In genomic region chr8:84190191-84190867, GRCm38 (mm10) we compare ENCODE assay signal across 12 mouse cellular contexts. TPM values are rescaled to one million over a fixed set of nuclear protein-coding genes. Genes with fewer than 3 reads are reported as not detected.
DNase-seq lines count a peak whose midpoint lies in the region; ATAC-seq and TF ChIP-seq lines count a peak whose summit lies in the region.
"Had no signal": no experiment of that assay in that cellular context is flagged by ENCODE, and none has a peak within 500 bp of the region (broad histone marks: within the 10 kb centered on the region; RNA-seq: fewer than 3 reads in every experiment).

No protein-coding gene starts in this region.

- no peaks in the 10 kb centered on the region for H3K27me3 ChIP-seq in heart, embryonic 12.5 days (replicated peaks)
- peaks cover 24% of the 10 kb centered on the region for H3K27me3 ChIP-seq in liver, embryonic 15.5 days
- peaks cover 4% of the 10 kb centered on the region for H3K27me3 ChIP-seq in CH12.LX (replicated peaks)
- peaks cover 4% of the 10 kb centered on the region; the same call in 1 of the 2 replicates for H3K27me3 ChIP-seq in hindbrain, embryonic 11.5 days (ENCODE audit: control insufficient read depth, insufficient read depth, low read length)
- H3K27me3 ChIP-seq in midbrain, embryonic 14.5 days (ENCODE audit: control insufficient read depth, insufficient read depth, low read length) = no peaks in the 10 kb centered on the region
- H3K27me3 ChIP-seq: embryonic facial prominence, embryonic 13.5 days; Patski had no signal

- in situ Hi-C loops in CH12.LX (cut with MboI; ENCODE audit: low pct_ligation_motif_present, low pct_unique_long_range_greater_than_20kb, low sequenced_read_pairs) = no loop called here

- TF ChIP-seq EP300 in CH12.LX (IDR thresholded peaks at IDR 0.05; ENCODE audit: low read length) = no peak

- intact Hi-C loops in heart, postnatal 14 days (cut with DNase I) = no loop called here

- no peak overlapping the region for H3K4me2 ChIP-seq in heart, embryonic 12.5 days
- H3K4me2 ChIP-seq in liver, embryonic 15.5 days = no peak overlapping the region
- no peak overlapping the region for H3K4me2 ChIP-seq in CH12.LX (ENCODE audit: insufficient read depth, low read depth, poor library complexity, severe bottlenecking)
- H3K4me2 ChIP-seq in hindbrain, embryonic 11.5 days (replicated peaks; ENCODE audit: low read depth, low read length) = no peak overlapping the region
- H3K4me2 ChIP-seq in midbrain, embryonic 14.5 days (ENCODE audit: low read length) = no peak overlapping the region
- H3K4me2 ChIP-seq: embryonic facial prominence, embryonic 13.5 days had no signal

- peak overlapping the region; percentile 44 for H3K27ac ChIP-seq in heart, embryonic 12.5 days (ENCODE audit: poor library complexity, severe bottlenecking)
- 0 out of 2 replicates have a peak overlapping the region, but pooled peaks have one; percentile 19 for H3K27ac ChIP-seq in liver, embryonic 15.5 days (replicated peaks)
- H3K27ac ChIP-seq in CH12.LX (ENCODE audit: insufficient read depth, low read depth) = no peak overlapping the region
- no peak overlapping the region for H3K27ac ChIP-seq in hindbrain, embryonic 11.5 days (ENCODE audit: low read depth, low read length)
- H3K27ac ChIP-seq in midbrain, embryonic 14.5 days (replicated peaks; ENCODE audit: low read depth, low read length) = no peak overlapping the region
- H3K27ac ChIP-seq: embryonic facial prominence, embryonic 13.5 days had no signal

- no peak for TF ChIP-seq POLR2A in CH12.LX (IDR thresholded peaks at IDR 0.05; ENCODE audit: low read depth, low read length)

- WGBS in heart, embryonic 12.5 days = 93% methylated on average over 7 of the region's 7 CpGs
- 83% methylated on average over 7 of the region's 7 CpGs for WGBS in liver, embryonic 15.5 days (ENCODE audit: insufficient replicate concordance)
- WGBS in hindbrain, embryonic 11.5 days = 94% methylated on average over 7 of the region's 7 CpGs
- WGBS in midbrain, embryonic 14.5 days = 95% methylated on average over 7 of the region's 7 CpGs

- no peak overlapping the region for H3K9ac ChIP-seq in heart, embryonic 12.5 days
- no peak overlapping the region for H3K9ac ChIP-seq in liver, embryonic 15.5 days
- H3K9ac ChIP-seq in CH12.LX (ENCODE audit: insufficient read depth, low read depth) = no peak overlapping the region
- no peak overlapping the region for H3K9ac ChIP-seq in hindbrain, embryonic 11.5 days (ENCODE audit: low read depth, low read length)
- H3K9ac ChIP-seq in midbrain, embryonic 14.5 days (replicated peaks; ENCODE audit: low read length) = no peak overlapping the region
- H3K9ac ChIP-seq: embryonic facial prominence, embryonic 13.5 days had no signal

- dilution Hi-C loops in CH12.LX (cut with MboI; ENCODE audit: extremely low pct_ligation_motif_present, extremely low pct_unique_long_range_greater_than_20kb, low sequenced_read_pairs) = no loop called here

- TF ChIP-seq RAD21 in CH12.LX (IDR thresholded peaks at IDR 0.05; ENCODE audit: low read depth, low read length) = peak; percentile 34

- H3K4me3 ChIP-seq in heart, embryonic 12.5 days = no peak overlapping the region
- H3K4me3 ChIP-seq in liver, embryonic 15.5 days (replicated peaks) = no peak overlapping the region
- H3K4me3 ChIP-seq in CH12.LX (replicated peaks in 1 of 3; ENCODE audit: low read depth in 2 of 3, low read length in 2 of 3, poor library complexity in 1 of 3) = no peak overlapping the region
- no peak overlapping the region for H3K4me3 ChIP-seq in hindbrain, embryonic 11.5 days (ENCODE audit: low read depth, low read length)
- H3K4me3 ChIP-seq in midbrain, embryonic 14.5 days (replicated peaks; ENCODE audit: low read depth, low read length) = no peak overlapping the region
- H3K4me3 ChIP-seq: embryonic facial prominence, embryonic 13.5 days had no signal

- no peaks in the 10 kb centered on the region for H3K36me3 ChIP-seq in heart, embryonic 12.5 days
- H3K36me3 ChIP-seq in liver, embryonic 15.5 days (replicated peaks) = no peaks in the 10 kb centered on the region
- no peaks in the 10 kb centered on the region for H3K36me3 ChIP-seq in CH12.LX (replicated peaks in 1 of 2; ENCODE audit: control insufficient read depth in 1 of 2, insufficient read depth in 1 of 2, low read length in 1 of 2)
- H3K36me3 ChIP-seq in hindbrain, embryonic 11.5 days (ENCODE audit: control insufficient read depth, insufficient read depth, low read length) = no peaks in the 10 kb centered on the region
- H3K36me3 ChIP-seq in midbrain, embryonic 14.5 days (ENCODE audit: control insufficient read depth, insufficient read depth, low read length) = no peaks in the 10 kb centered on the region
- H3K36me3 ChIP-seq: embryonic facial prominence, embryonic 13.5 days had no signal

- peak in 1 of 2 experiments; percentile 19; a peak in 2 of 4 replicates for TF ChIP-seq CTCF in CH12.LX (conservative IDR thresholded peaks at IDR 0.05 in 1 of 2, IDR thresholded peaks at IDR 0.05 in 1 of 2; ENCODE audit: low read depth in 2 of 2, low read length in 2 of 2)

- H3K79me2 ChIP-seq in CH12.LX (replicated peaks; ENCODE audit: control insufficient read depth, extremely low read depth, insufficient read depth, poor library complexity, severe bottlenecking) = no peaks in the 10 kb centered on the region

- peaks cover 24% of the 10 kb centered on the region for H3K4me1 ChIP-seq in heart, embryonic 12.5 days (replicated peaks)
- peaks cover 30% of the 10 kb centered on the region for H3K4me1 ChIP-seq in liver, embryonic 15.5 days (replicated peaks)
- H3K4me1 ChIP-seq in CH12.LX (ENCODE audit: control insufficient read depth in 1 of 2, insufficient read depth in 2 of 2) = peaks cover 0 to 28% of the 10 kb centered on the region in 2 experiments; a peak in 2 of 4 replicates
- H3K4me1 ChIP-seq in hindbrain, embryonic 11.5 days (replicated peaks; ENCODE audit: control insufficient read depth, insufficient read depth, low read length) = no peaks in the 10 kb centered on the region; the same call in 1 of the 2 replicates
- H3K4me1 ChIP-seq in midbrain, embryonic 14.5 days (ENCODE audit: control insufficient read depth, insufficient read depth, low read length) = 0 out of 2 replicates have a peak, but pooled peaks cover 6% of the 10 kb centered on the region

- DNase-seq in heart, postnatal 14 days = no peak
- DNase-seq in liver = no peak
- no peak for DNase-seq in CH12.LX (ENCODE audit: extremely low read depth)
- DNase-seq in adipocyte (ENCODE audit: low spot score) = peak; percentile 73
- DNase-seq in hindbrain, embryonic 11.5 days (ENCODE audit: low spot score) = no peak
- DNase-seq in midbrain, embryonic 14.5 days = no peak
- DNase-seq: cerebellum, adult 8-10 months had no signal

- H3K9me3 ChIP-seq in heart, embryonic 12.5 days (replicated peaks) = no peaks in the 10 kb centered on the region
- H3K9me3 ChIP-seq in liver, embryonic 15.5 days (replicated peaks) = no peaks in the 10 kb centered on the region
- peaks cover under 1% of the 10 kb centered on the region for H3K9me3 ChIP-seq in CH12.LX (replicated peaks; ENCODE audit: low read length)
- H3K9me3 ChIP-seq in hindbrain, embryonic 11.5 days (ENCODE audit: control insufficient read depth, low read length) = no peaks in the 10 kb centered on the region
- H3K9me3 ChIP-seq in midbrain, embryonic 14.5 days (ENCODE audit: control insufficient read depth, low read length) = no peaks in the 10 kb centered on the region
- H3K9me3 ChIP-seq: embryonic facial prominence, embryonic 13.5 days had no signal

- ATAC-seq in heart, embryonic 12.5 days (ENCODE audit: insufficient number of reproducible peaks, low FRiP score) = no peak
- no peak for ATAC-seq in liver, embryonic 15.5 days (ENCODE audit: insufficient read depth)
- no peak for ATAC-seq in hindbrain, embryonic 11.5 days (ENCODE audit: low FRiP score)
- no peak for ATAC-seq in midbrain, embryonic 14.5 days (ENCODE audit: low FRiP score, low TSS enrichment)
- ATAC-seq: Patski had no signal

RNA-seq across cellular contexts. Expression of gene Nanos3, which starts 5.3 kb away (rescaled TPM):
- 1.7 and 3.0 TPM in 2 replicates for polyA plus RNA-seq in heart, embryonic 12.5 days (2016; fragmentation: Nextera tagmentation; extraction: Ambion mirVana)
- total RNA-seq in heart, postnatal 14 days (2021) = 1 to 10 TPM; 1.8 to 2.0 TPM
- polyA plus RNA-seq in liver, embryonic 15.5 days (2015; fragmentation: Nextera tagmentation; extraction: Ambion mirVana) = 0.31 TPM in 2 replicates
- total RNA-seq in CH12.LX (2012; rRNA removed) (not detected in 2 replicates), CH12.LX (2014; rRNA removed) (not detected in 2 replicates)
- not detected in 2 replicates for polyA plus RNA-seq in CH12.LX (2012; ENCODE audit: insufficient read length, low read depth)
- polyA plus RNA-seq in hindbrain, embryonic 11.5 days (2014; fragmentation: Nextera tagmentation; extraction: Ambion mirVana) = 4.5 and 5.6 TPM in 2 replicates
- polyA plus RNA-seq in midbrain, embryonic 14.5 days (2014; fragmentation: Nextera tagmentation; extraction: Ambion mirVana) = 9.4 and 11.7 TPM in 2 replicates
- polyA plus RNA-seq: macrophage had no signal

RNA-seq across cellular contexts. Expression of gene 4930432K21Rik, which starts 42.5 kb away (rescaled TPM):
- polyA plus RNA-seq in heart, embryonic 12.5 days (2016; fragmentation: Nextera tagmentation; extraction: Ambion mirVana) = 1.00 and 1.1 TPM in 2 replicates
- under 1 TPM; 0.33 to 0.37 TPM for total RNA-seq in heart, postnatal 14 days (2021)
- polyA plus RNA-seq in liver, embryonic 15.5 days (2015; fragmentation: Nextera tagmentation; extraction: Ambion mirVana) = 0.25 and 0.41 TPM in 2 replicates
- total RNA-seq in CH12.LX (2012; rRNA removed) (0.04 TPM in 1 of 2 replicates, not detected in the other), CH12.LX (2014; rRNA removed) (0.09 TPM in 1 of 2 replicates, not detected in the other)
- polyA plus RNA-seq in CH12.LX (2012; ENCODE audit: insufficient read length, low read depth) = not detected in 2 replicates
- polyA plus RNA-seq in hindbrain, embryonic 11.5 days (2014; fragmentation: Nextera tagmentation; extraction: Ambion mirVana) = 0.57 and 0.88 TPM in 2 replicates
- polyA plus RNA-seq in midbrain, embryonic 14.5 days (2014; fragmentation: Nextera tagmentation; extraction: Ambion mirVana) = 1.8 and 1.9 TPM in 2 replicates

RNA-seq across cellular contexts. Expression of gene Cc2d1a, which starts 42.6 kb away (rescaled TPM):
- 17.7 and 18.1 TPM in 2 replicates for polyA plus RNA-seq in heart, embryonic 12.5 days (2016; fragmentation: Nextera tagmentation; extraction: Ambion mirVana)
- total RNA-seq in heart, postnatal 14 days (2021) = 10 to 100 TPM; 12.8 to 13.5 TPM
- 5.4 and 5.5 TPM in 2 replicates for polyA plus RNA-seq in liver, embryonic 15.5 days (2015; fragmentation: Nextera tagmentation; extraction: Ambion mirVana)
- total RNA-seq in CH12.LX (2012; rRNA removed) = 7.8 and 8.2 TPM in 2 replicates
- total RNA-seq in CH12.LX (2014; rRNA removed) = 2.5 and 2.8 TPM in 2 replicates
- polyA plus RNA-seq in CH12.LX (2012; ENCODE audit: insufficient read length, low read depth) = 10.5 and 11.4 TPM in 2 replicates
- polyA plus RNA-seq in hindbrain, embryonic 11.5 days (2014; fragmentation: Nextera tagmentation; extraction: Ambion mirVana) = 8.5 and 8.8 TPM in 2 replicates
- polyA plus RNA-seq in midbrain, embryonic 14.5 days (2014; fragmentation: Nextera tagmentation; extraction: Ambion mirVana) = 28.9 and 33.1 TPM in 2 replicates

RNA-seq across cellular contexts. Expression of gene Zswim4, which starts 46.5 kb away (rescaled TPM):
- polyA plus RNA-seq in heart, embryonic 12.5 days (2016; fragmentation: Nextera tagmentation; extraction: Ambion mirVana) = 12.9 and 13.7 TPM in 2 replicates
- total RNA-seq in heart, postnatal 14 days (2021) = 10 to 100 TPM in 1 of 2 experiments, 1 to 10 TPM in 1; 9.1 to 10.1 TPM
- polyA plus RNA-seq in liver, embryonic 15.5 days (2015; fragmentation: Nextera tagmentation; extraction: Ambion mirVana) = 2.0 and 2.5 TPM in 2 replicates
- 6.3 and 9.7 TPM in 2 replicates for total RNA-seq in CH12.LX (2012; rRNA removed)
- total RNA-seq in CH12.LX (2014; rRNA removed) = 4.7 and 4.9 TPM in 2 replicates
- polyA plus RNA-seq in CH12.LX (2012; ENCODE audit: insufficient read length, low read depth) = 6.5 and 9.1 TPM in 2 replicates
- polyA plus RNA-seq in hindbrain, embryonic 11.5 days (2014; fragmentation: Nextera tagmentation; extraction: Ambion mirVana) = 22.5 and 26.1 TPM in 2 replicates
- 28.7 and 35.6 TPM in 2 replicates for polyA plus RNA-seq in midbrain, embryonic 14.5 days (2014; fragmentation: Nextera tagmentation; extraction: Ambion mirVana)

RNA-seq across cellular contexts. Expression of gene D8Ertd738e, which starts 59.2 kb away (rescaled TPM):
- polyA plus RNA-seq in heart, embryonic 12.5 days (2016; fragmentation: Nextera tagmentation; extraction: Ambion mirVana) = 281 and 286 TPM in 2 replicates
- 100 to 1,000 TPM; 213 to 217 TPM for total RNA-seq in heart, postnatal 14 days (2021)
- polyA plus RNA-seq in liver, embryonic 15.5 days (2015; fragmentation: Nextera tagmentation; extraction: Ambion mirVana) = 176 and 183 TPM in 2 replicates
- 225 and 266 TPM in 2 replicates for total RNA-seq in CH12.LX (2012; rRNA removed)
- 213 and 228 TPM in 2 replicates for total RNA-seq in CH12.LX (2014; rRNA removed)
- polyA plus RNA-seq in CH12.LX (2012; ENCODE audit: insufficient read length, low read depth) = 217 and 262 TPM in 2 replicates
- polyA plus RNA-seq in hindbrain, embryonic 11.5 days (2014; fragmentation: Nextera tagmentation; extraction: Ambion mirVana) = 298 and 313 TPM in 2 replicates
- polyA plus RNA-seq in midbrain, embryonic 14.5 days (2014; fragmentation: Nextera tagmentation; extraction: Ambion mirVana) = 261 and 282 TPM in 2 replicates

Comparison
In these comparisons a context has a peak if more than half of its experiments do, and no peak if none do; other contexts are left out.
1. H3K27ac ChIP-seq: peak in heart, embryonic 12.5 days (single experiment) and liver, embryonic 15.5 days (single experiment); none in CH12.LX (single experiment), hindbrain, embryonic 11.5 days (single experiment) and midbrain, embryonic 14.5 days (single experiment).